Mouse (Mus musculus) hindbrain, embryonic 12.5 days (tissue): ENCODE measurements at regions not wholly inside any gene's neighbourhood (a gene's known extent, or its start where the extent isn't known, plus 50 kb on each side); places are given as distances from the start of the nearest gene placed in this dataset.

ENCODE experiments used
- ATAC-seq: fragments of 200-750 bp; cut with Nextera tagmentation; 2 replicates; pipeline ENCODE4 v1.8.0; 2017; ENCODE audit warnings: moderate TSS enrichment; ENCODE audit not compliant: low FRiP score
- H3K27ac ChIP-seq: fragments of 300-500 bp; sonication (generic); 2 replicates; pipeline ENCODE4 v1.5.1; 2016; ENCODE audit warnings: mild to moderate bottlenecking
- H3K27me3 ChIP-seq: fragments of 300-500 bp; sonication (generic); 2 replicates; pipeline ENCODE4 v1.6.1; 2016; ENCODE audit warnings: mild to moderate bottlenecking
- H3K36me3 ChIP-seq: fragments of 300-500 bp; sonication (generic); 2 replicates; pipeline ENCODE4 v1.6.1; 2016; ENCODE audit warnings: mild to moderate bottlenecking
- H3K4me1 ChIP-seq: fragments of 300-500 bp; sonication (generic); 2 replicates; pipeline ENCODE4 v1.6.1; 2016
- H3K4me2 ChIP-seq: fragments of 300-500 bp; sonication (generic); replicated peaks from 2 replicates; pipeline ENCODE4 v1.6.1; 2016; ENCODE audit warnings: mild to moderate bottlenecking
- H3K4me3 ChIP-seq: fragments of 300-500 bp; sonication (generic); 2 replicates; pipeline ENCODE4 v1.5.1; 2016; ENCODE audit warnings: mild to moderate bottlenecking
- H3K9ac ChIP-seq: fragments of 300-500 bp; sonication (generic); 2 replicates; pipeline ENCODE4 v1.6.1; 2016; ENCODE audit warnings: mild to moderate bottlenecking, moderate library complexity
- H3K9me3 ChIP-seq: fragments of 300-500 bp; sonication (generic); replicated peaks from 2 replicates; pipeline ENCODE4 v1.6.1; 2016; ENCODE audit warnings: mild to moderate bottlenecking
- WGBS: fragments of 180-500 bp; shearing (Covaris S2); methylation state at CpG from one replicate; pipeline ENCODE4 v1.1.7; 2016; 5-methylcytosine and 5-hydroxymethylcytosine counted together

GRCm38 (mm10) chr17:9484098-9484497, 62.2 kb downstream of the Gm17728 start:
- Histone ChIP-seq H3K9me3 (no peaks in the 10 kb centered on the region), H3K9ac (no peak overlapping the region), H3K4me1 (no peaks in the 10 kb centered on the region), H3K36me3 (no peaks in the 10 kb centered on the region), H3K27me3 (no peaks in the 10 kb centered on the region), H3K27ac (no peak overlapping the region), H3K4me2 (no peak overlapping the region), H3K4me3 (no peak overlapping the region)
- 70% methylated on average over 7 of the region's 7 CpGs for WGBS
- no peak for ATAC-seq

GRCm38 (mm10) chr17:9484566-9484965, 62.7 kb downstream of the Gm17728 start:
- H3K4me3 ChIP-seq = no peak overlapping the region
- H3K9ac ChIP-seq = no peak overlapping the region
- 78% methylated on average over 12 of the region's 12 CpGs for WGBS
- no peaks in the 10 kb centered on the region for H3K9me3 ChIP-seq
- ATAC-seq = no peak
- no peaks in the 10 kb centered on the region for H3K36me3 ChIP-seq
- H3K27me3 ChIP-seq = no peaks in the 10 kb centered on the region
- H3K27ac ChIP-seq = no peak overlapping the region
- H3K4me2 ChIP-seq = no peak overlapping the region
- no peaks in the 10 kb centered on the region for H3K4me1 ChIP-seq

- H3K27ac ChIP-seq = no peak overlapping the region
- no peak overlapping the region for H3K4me3 ChIP-seq
- H3K4me1 ChIP-seq = no peaks in the 10 kb centered on the region
- no peaks in the 10 kb centered on the region for H3K36me3 ChIP-seq
- H3K9me3 ChIP-seq = no peaks in the 10 kb centered on the region
- H3K4me2 ChIP-seq = no peak overlapping the region
- no peak overlapping the region for H3K9ac ChIP-seq
- ATAC-seq = no peak
- 72% methylated on average over 3 of the region's 3 CpGs for WGBS
- H3K27me3 ChIP-seq = no peaks in the 10 kb centered on the region
These were observed 107.5 kb downstream of the Gm17728 start for GRCm38 (mm10) chr17:9529340-9529739.

GRCm38 (mm10) chr17:9536090-9536489, 114.2 kb downstream of the Gm17728 start:
- peaks cover 13% of the 10 kb centered on the region for H3K4me1 ChIP-seq
- H3K36me3 ChIP-seq = no peaks in the 10 kb centered on the region
- H3K9ac ChIP-seq = no peak overlapping the region
- WGBS = 37% methylated on average over 4 of the region's 4 CpGs
- H3K9me3 ChIP-seq = no peaks in the 10 kb centered on the region
- no peaks in the 10 kb centered on the region for H3K27me3 ChIP-seq
- H3K4me3 ChIP-seq = no peak overlapping the region
- no peak overlapping the region for H3K27ac ChIP-seq
- no peak overlapping the region for H3K4me2 ChIP-seq
- peak; percentile 64 for ATAC-seq

- Histone ChIP-seq H3K4me1 (peaks cover 15% of the 10 kb centered on the region), H3K27ac (no peak overlapping the region), H3K4me3 (no peak overlapping the region), H3K4me2 (no peak overlapping the region), H3K9me3 (peaks cover 5% of the 10 kb centered on the region; the same call in 1 of the 2 replicates), H3K9ac (no peak overlapping the region), H3K27me3 (no peaks in the 10 kb centered on the region), H3K36me3 (no peaks in the 10 kb centered on the region)
- ATAC-seq = no peak
These were observed 116.5 kb downstream of the Gm17728 start for GRCm38 (mm10) chr17:9538371-9538770.

GRCm38 (mm10) chr17:9540156-9540555, 118.3 kb downstream of the Gm17728 start:
- no peak for ATAC-seq
- H3K27ac ChIP-seq = no peak overlapping the region
- no peaks in the 10 kb centered on the region for H3K36me3 ChIP-seq
- 94% methylated on average over 1 of the region's 1 CpGs for WGBS
- peaks cover 15% of the 10 kb centered on the region for H3K4me1 ChIP-seq
- no peak overlapping the region for H3K4me2 ChIP-seq
- peaks cover 5% of the 10 kb centered on the region; the same call in 1 of the 2 replicates for H3K9me3 ChIP-seq
- no peak overlapping the region for H3K4me3 ChIP-seq
- H3K9ac ChIP-seq = no peak overlapping the region
- H3K27me3 ChIP-seq = no peaks in the 10 kb centered on the region

- Histone ChIP-seq H3K36me3 (no peaks in the 10 kb centered on the region), H3K4me2 (no peak overlapping the region), H3K27me3 (no peaks in the 10 kb centered on the region), H3K27ac (peak overlapping the region; percentile 62; the same call in 1 of the 2 replicates), H3K9ac (no peak overlapping the region), H3K9me3 (peaks cover 5% of the 10 kb centered on the region; the same call in 1 of the 2 replicates), H3K4me1 (peaks cover 7% of the 10 kb centered on the region), H3K4me3 (no peak overlapping the region)
- 51% methylated on average over 5 of the region's 5 CpGs for WGBS
- ATAC-seq = peak; percentile 86
These were observed 121.5 kb downstream of the Gm17728 start for GRCm38 (mm10) chr17:9543224-9543797.

GRCm38 (mm10) chr17:9557544-9557943, 112.0 kb downstream of the Pabpc6 start:
- no peak overlapping the region for H3K4me2 ChIP-seq
- no peaks in the 10 kb centered on the region for H3K27me3 ChIP-seq
- no peaks in the 10 kb centered on the region for H3K9me3 ChIP-seq
- H3K4me1 ChIP-seq = no peaks in the 10 kb centered on the region
- no peak overlapping the region for H3K9ac ChIP-seq
- no peaks in the 10 kb centered on the region for H3K36me3 ChIP-seq
- H3K4me3 ChIP-seq = no peak overlapping the region
- no peak overlapping the region for H3K27ac ChIP-seq
- ATAC-seq = no peak
- WGBS = 84% methylated on average over 4 of the region's 4 CpGs

- H3K27ac ChIP-seq = no peak overlapping the region
- H3K27me3 ChIP-seq = no peaks in the 10 kb centered on the region
- no peak for ATAC-seq
- no peak overlapping the region for H3K4me3 ChIP-seq
- WGBS = 67% methylated on average over 6 of the region's 6 CpGs
- no peaks in the 10 kb centered on the region for H3K4me1 ChIP-seq
- H3K4me2 ChIP-seq = no peak overlapping the region
- H3K36me3 ChIP-seq = no peaks in the 10 kb centered on the region
- H3K9ac ChIP-seq = no peak overlapping the region
- H3K9me3 ChIP-seq = no peaks in the 10 kb centered on the region
These were observed 102.7 kb downstream of the Pabpc6 start for GRCm38 (mm10) chr17:9566846-9567245.

- Histone ChIP-seq H3K9ac (no peak overlapping the region), H3K4me1 (peaks cover 18% of the 10 kb centered on the region), H3K27ac (peak overlapping the region; percentile 64), H3K4me3 (no peak overlapping the region), H3K36me3 (no peaks in the 10 kb centered on the region), H3K4me2 (no peak overlapping the region), H3K9me3 (no peaks in the 10 kb centered on the region), H3K27me3 (no peaks in the 10 kb centered on the region)
- WGBS = 21% methylated on average over 11 of the region's 11 CpGs
- peak; percentile 91 for ATAC-seq
These were observed 89.8 kb downstream of the Pabpc6 start for GRCm38 (mm10) chr17:9579401-9580371.

- WGBS = 51% methylated on average over 2 of the region's 2 CpGs
- Histone ChIP-seq H3K4me1 (no peaks in the 10 kb centered on the region), H3K4me3 (no peak overlapping the region), H3K27me3 (no peaks in the 10 kb centered on the region), H3K27ac (no peak overlapping the region), H3K9ac (no peak overlapping the region), H3K36me3 (no peaks in the 10 kb centered on the region), H3K9me3 (no peaks in the 10 kb centered on the region), H3K4me2 (no peak overlapping the region)
- ATAC-seq = no peak
These were observed 71.4 kb downstream of the Pabpc6 start for GRCm38 (mm10) chr17:9598131-9598530.

- ATAC-seq = no peak
- WGBS = 83% methylated on average over 2 of the region's 2 CpGs
- Histone ChIP-seq H3K9me3 (no peaks in the 10 kb centered on the region), H3K9ac (no peak overlapping the region), H3K27ac (no peak overlapping the region), H3K4me3 (no peak overlapping the region), H3K4me1 (no peaks in the 10 kb centered on the region), H3K4me2 (no peak overlapping the region), H3K27me3 (no peaks in the 10 kb centered on the region), H3K36me3 (no peaks in the 10 kb centered on the region)
These were observed 69.1 kb downstream of the Pabpc6 start for GRCm38 (mm10) chr17:9600459-9600858.
